ENCODE assay signal across 14 mouse cellular contexts in genomic region chr11:98983551-98983950, GRCm38 (mm10). TPM values are rescaled to one million over a fixed set of nuclear protein-coding genes. Genes with fewer than 3 reads are reported as not detected.
DNase-seq lines count a peak whose midpoint lies in the region; ATAC-seq lines count a peak whose summit lies in the region.
"Had no signal": no experiment of that assay in that cellular context is flagged by ENCODE, and none has a peak within 500 bp of the region (broad histone marks: within the 10 kb centered on the region; RNA-seq: fewer than 3 reads in every experiment).

No protein-coding gene starts in this region.

- 36% methylated on average over 8 of the region's 8 CpGs for WGBS in hindbrain, embryonic 13.5 days
- WGBS in midbrain, embryonic 14.5 days: 52% methylated on average over 8 of the region's 8 CpGs

- H3K27me3 ChIP-seq in hindbrain, embryonic 13.5 days: peaks cover 4% of the 10 kb centered on the region; the same call in 1 of the 2 replicates
- no peaks in the 10 kb centered on the region; the same call in 1 of the 2 replicates for H3K27me3 ChIP-seq in midbrain, embryonic 14.5 days (ENCODE audit: control insufficient read depth, insufficient read depth, low read length)

- 0 out of 2 replicates have a peak overlapping the region, but pooled peaks have one; percentile 98 for H3K27ac ChIP-seq in hindbrain, embryonic 13.5 days
- no peak overlapping the region for H3K27ac ChIP-seq in midbrain, embryonic 14.5 days (replicated peaks; ENCODE audit: low read depth, low read length)

- H3K4me1 ChIP-seq in hindbrain, embryonic 13.5 days (replicated peaks): peaks cover 31% of the 10 kb centered on the region
- H3K4me1 ChIP-seq in midbrain, embryonic 14.5 days (ENCODE audit: control insufficient read depth, insufficient read depth, low read length): peaks cover 10% of the 10 kb centered on the region

- DNase-seq in heart, adult 11 months: peak; percentile 91
- no peak for DNase-seq in heart, adult 18-20 months
- peak; percentile 24 to 40 for DNase-seq in kidney, postnatal 4 days
- no peak for DNase-seq in kidney, adult 9 months
- DNase-seq in midbrain, embryonic 14.5 days: no peak
- DNase-seq in adrenal gland, postnatal 25 days: no peak
- no peak for DNase-seq in MN1 (ENCODE audit: low spot score)
- DNase-seq: adrenal gland, adult 2 months; gastrocnemius, postnatal 14 days; kidney, adult 11 months; lung, adult 2 months; right cerebral cortex, postnatal 4 days had no signal

- no peaks in the 10 kb centered on the region for H3K9me3 ChIP-seq in hindbrain, embryonic 13.5 days
- no peaks in the 10 kb centered on the region for H3K9me3 ChIP-seq in midbrain, embryonic 14.5 days (ENCODE audit: control insufficient read depth, low read length)

- H3K36me3 ChIP-seq in hindbrain, embryonic 13.5 days: no peaks in the 10 kb centered on the region
- H3K36me3 ChIP-seq in midbrain, embryonic 14.5 days (ENCODE audit: control insufficient read depth, insufficient read depth, low read length): no peaks in the 10 kb centered on the region

- H3K4me2 ChIP-seq in hindbrain, embryonic 13.5 days: peak overlapping the region; percentile 76
- peak overlapping the region; percentile 76 for H3K4me2 ChIP-seq in midbrain, embryonic 14.5 days (ENCODE audit: low read length)

- peak overlapping the region; percentile 53 for H3K9ac ChIP-seq in hindbrain, embryonic 13.5 days
- H3K9ac ChIP-seq in midbrain, embryonic 14.5 days (replicated peaks; ENCODE audit: low read length): no peak overlapping the region

- no peak for ATAC-seq in hindbrain, embryonic 13.5 days (ENCODE audit: low FRiP score)
- no peak for ATAC-seq in midbrain, embryonic 14.5 days (ENCODE audit: low FRiP score, low TSS enrichment)

- H3K4me3 ChIP-seq in hindbrain, embryonic 13.5 days: peak overlapping the region; percentile 69
- peak overlapping the region; percentile 62; the same call in 1 of the 2 replicates for H3K4me3 ChIP-seq in midbrain, embryonic 14.5 days (replicated peaks; ENCODE audit: low read depth, low read length)

RNA-seq across cellular contexts. Expression of gene Gjd3, which starts 0.7 kb away (rescaled TPM):
- total RNA-seq in heart, adult 18-20 months (2021): under 1 TPM; 0.36 to 0.45 TPM
- polyA plus RNA-seq in hindbrain, embryonic 13.5 days (2015; fragmentation: Nextera tagmentation; extraction: Ambion mirVana): 1.5 and 1.6 TPM in 2 replicates
- 0.70 and 2.0 TPM in 2 replicates for polyA plus RNA-seq in midbrain, embryonic 14.5 days (2014; fragmentation: Nextera tagmentation; extraction: Ambion mirVana)
- total RNA-seq in adrenal gland, postnatal 25 days (2021): not detected in 2 replicates
- total RNA-seq: adrenal gland, adult 2 months; gastrocnemius, postnatal 14 days had no signal
- polyA plus RNA-seq: limb, embryonic 11.5 days had no signal

RNA-seq across cellular contexts. Expression of gene Top2a, which starts 40.4 kb away (rescaled TPM):
- 1 to 10 TPM; 1.5 to 1.8 TPM for total RNA-seq in heart, adult 18-20 months (2021)
- 55.7 and 62.2 TPM in 2 replicates for polyA plus RNA-seq in hindbrain, embryonic 13.5 days (2015; fragmentation: Nextera tagmentation; extraction: Ambion mirVana)
- 24.9 and 67.9 TPM in 2 replicates for polyA plus RNA-seq in midbrain, embryonic 14.5 days (2014; fragmentation: Nextera tagmentation; extraction: Ambion mirVana)
- 28.2 and 39.3 TPM in 2 replicates for total RNA-seq in adrenal gland, postnatal 25 days (2021)

RNA-seq across cellular contexts. Expression of gene Rara, which starts 55.9 kb away (rescaled TPM):
- total RNA-seq in heart, adult 18-20 months (2021): 10 to 100 TPM in 1 of 2 experiments, 1 to 10 TPM in 1; 8.7 to 10.1 TPM
- 17.1 and 20.3 TPM in 2 replicates for polyA plus RNA-seq in hindbrain, embryonic 13.5 days (2015; fragmentation: Nextera tagmentation; extraction: Ambion mirVana)
- polyA plus RNA-seq in midbrain, embryonic 14.5 days (2014; fragmentation: Nextera tagmentation; extraction: Ambion mirVana): 8.8 and 11.0 TPM in 2 replicates
- 21.8 and 27.7 TPM in 2 replicates for total RNA-seq in adrenal gland, postnatal 25 days (2021)

RNA-seq across cellular contexts. Expression of gene Igfbp4, which starts 57.5 kb away (rescaled TPM):
- total RNA-seq in heart, adult 18-20 months (2021): 10 to 100 TPM; 82.2 to 94.0 TPM
- polyA plus RNA-seq in hindbrain, embryonic 13.5 days (2015; fragmentation: Nextera tagmentation; extraction: Ambion mirVana): 194 and 196 TPM in 2 replicates
- polyA plus RNA-seq in midbrain, embryonic 14.5 days (2014; fragmentation: Nextera tagmentation; extraction: Ambion mirVana): 55.0 and 111 TPM in 2 replicates
- 50.5 and 61.1 TPM in 2 replicates for total RNA-seq in adrenal gland, postnatal 25 days (2021)

Comparison
In these comparisons a context has a peak if more than half of its experiments do, and no peak if none do; other contexts are left out.
1. DNase-seq: peak in heart, adult 11 months (single experiment) and kidney, postnatal 4 days (2 of 2); none in heart, adult 18-20 months (0 of 2), kidney, adult 9 months (single experiment), midbrain, embryonic 14.5 days (single experiment), adrenal gland, postnatal 25 days (single experiment) and MN1 (single experiment).
2. RNA of gene Top2a, which starts 40.4 kb away (total RNA-seq): 28.2 to 39.3 TPM in adrenal gland, postnatal 25 days; 1.5 to 1.8 TPM in heart, adult 18-20 months; every median in the first group is over 10 times any median in the second.